Mouse (Mus musculus): Measurements from ENCODE around the gene Olfr576.

Olfr576 gene

DNA sequence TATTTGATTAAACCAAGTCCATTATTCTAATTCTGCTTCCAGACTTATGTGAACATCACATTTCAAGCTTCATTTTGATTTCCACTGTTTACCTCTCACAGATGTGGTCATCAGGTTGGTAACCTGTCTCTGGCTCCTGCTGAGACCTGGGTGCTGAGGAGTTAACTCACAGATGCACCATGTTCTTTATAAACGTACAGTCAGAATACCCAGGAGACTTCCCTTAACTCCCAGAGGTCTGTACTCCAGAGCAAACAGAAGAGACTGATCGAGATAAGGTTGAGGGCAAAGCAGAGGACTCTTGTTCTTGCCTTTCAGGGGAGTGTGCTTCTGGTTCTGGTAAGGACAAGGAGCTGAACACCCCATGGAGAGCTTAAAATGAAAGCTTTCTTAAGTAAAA is at the start of gene Olfr576:
Gene Olfr576 (plus strand): TSS at position 301 of the 400 bp plus-strand sequence.
- WGBS = 61% methylated on average over 2 of the region's 2 CpGs

DNA sequence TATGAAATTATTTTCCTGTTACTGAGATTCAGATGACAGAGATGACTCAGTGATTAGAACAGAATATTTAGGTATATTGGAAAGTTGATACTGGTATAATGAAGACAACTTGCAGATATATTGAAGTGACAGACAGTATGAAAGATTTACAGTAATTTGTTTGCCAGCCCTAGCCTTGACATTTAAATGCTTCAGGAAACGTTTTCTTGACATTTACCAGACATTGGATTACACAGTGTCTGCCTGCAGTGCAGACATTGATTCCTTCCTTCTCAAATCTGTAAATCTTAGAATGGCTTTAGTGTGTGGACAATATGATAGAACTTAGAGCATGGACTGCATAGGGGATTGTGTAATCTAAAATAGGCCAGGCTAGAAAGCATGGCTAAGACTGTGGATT is 47.2 kb upstream of the Olfr576 start:
- 35% methylated on average over 1 of the region's 1 CpGs for WGBS

DNA sequence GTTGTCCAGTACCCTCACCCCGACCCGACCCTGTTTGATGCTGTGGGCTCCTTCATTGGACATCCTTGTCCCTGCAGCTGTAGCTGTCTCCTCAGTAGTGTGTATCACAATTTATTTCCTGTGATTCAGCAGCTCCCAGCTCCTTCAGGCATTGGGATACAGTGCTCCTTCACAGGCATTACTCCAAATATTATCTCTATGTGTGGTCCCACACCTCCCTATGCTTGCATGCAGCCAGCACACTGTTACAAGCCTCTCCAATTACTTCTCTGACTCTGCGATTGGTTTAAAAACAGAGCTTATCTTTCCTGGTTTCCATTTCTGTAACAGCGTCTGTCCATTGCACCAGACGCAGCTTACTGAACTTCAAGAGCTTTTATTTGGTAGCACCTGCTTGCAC is 46.1 kb upstream of the Olfr576 start:
- WGBS = 72% methylated on average over 5 of the region's 5 CpGs

DNA sequence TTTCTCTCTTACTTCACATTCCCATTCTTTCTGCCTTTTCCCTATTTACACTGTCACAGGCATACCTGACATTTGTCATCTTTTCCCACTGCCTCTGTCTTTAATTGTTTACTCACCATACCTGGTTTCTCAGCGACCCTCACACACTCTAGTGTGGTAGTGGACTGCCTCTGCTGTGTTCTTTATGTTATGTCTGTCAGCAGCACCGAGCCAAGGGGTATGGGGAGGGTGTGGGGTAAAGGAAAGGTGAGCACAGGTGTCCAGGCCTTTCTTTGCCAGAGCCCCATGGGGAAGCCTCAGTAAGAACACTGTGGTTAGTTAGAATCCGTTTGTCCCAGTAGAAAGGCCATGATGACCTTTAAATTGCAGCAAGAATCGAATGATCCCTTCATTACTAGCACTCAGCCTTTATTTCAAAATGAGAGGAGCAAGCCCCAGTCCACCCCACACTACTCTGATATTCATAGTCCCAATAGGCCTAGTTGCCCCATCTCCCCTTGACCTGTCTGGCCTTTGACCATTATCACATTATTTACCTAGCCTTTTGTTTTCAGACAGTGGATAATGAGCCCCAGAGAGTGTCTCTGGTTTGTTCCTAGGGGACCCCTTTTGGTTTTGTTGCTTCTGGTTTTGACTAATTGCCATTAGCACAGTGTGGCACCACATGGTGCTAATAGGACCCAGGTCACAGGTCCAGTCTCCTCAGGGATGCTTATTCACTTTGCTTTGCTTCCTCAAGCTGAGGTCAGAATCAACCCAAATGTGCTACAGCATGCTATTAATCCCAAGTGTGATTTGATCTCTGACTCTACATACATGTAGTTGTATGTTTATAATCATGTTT is 45.2 kb upstream of the Olfr576 start, which contains the start of gene Olfr571:
Gene Olfr571 (minus strand): TSS at position 505 of the 844 bp plus-strand sequence.
- 68% methylated on average over 4 of the region's 4 CpGs for WGBS

DNA sequence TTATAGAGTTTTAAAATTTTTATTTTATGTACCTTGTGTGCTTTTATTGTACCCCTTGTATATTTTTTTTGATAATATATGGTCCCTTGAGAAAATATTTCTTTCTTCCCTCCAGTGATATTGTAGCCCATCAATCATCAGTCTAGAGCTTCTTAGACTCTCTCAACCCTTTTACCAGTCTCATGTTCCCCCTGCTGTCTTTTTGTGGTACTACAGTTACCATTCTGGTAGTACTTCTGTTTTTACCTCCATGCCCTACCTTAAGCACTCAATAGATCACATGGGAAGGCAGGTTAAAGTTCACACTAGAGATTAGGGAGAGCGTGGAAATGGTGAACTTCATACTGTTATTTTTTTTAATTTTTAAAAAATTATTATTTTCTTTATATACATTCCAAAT is 42.8 kb upstream of the Olfr576 start:
- 10% methylated on average over 1 of the region's 1 CpGs for WGBS

DNA sequence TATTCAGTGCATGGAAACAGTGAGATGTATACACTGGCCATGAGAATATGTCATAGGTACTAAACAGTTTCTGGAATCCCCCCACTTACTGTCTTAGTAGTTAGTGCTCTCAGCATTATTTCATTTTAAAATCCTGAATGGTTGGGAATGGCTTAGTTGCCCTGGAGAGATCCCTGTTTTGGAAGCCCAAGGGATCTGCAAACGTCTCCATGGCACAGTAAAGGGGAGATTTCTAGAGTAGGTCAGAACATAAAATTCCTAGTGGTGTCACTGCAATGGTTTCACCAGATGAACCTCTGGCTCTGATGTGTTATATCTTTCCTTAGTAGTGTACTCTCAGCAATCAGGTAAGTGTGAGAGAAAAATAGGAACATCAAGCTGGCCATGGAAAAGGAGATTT is 38.4 kb upstream of the Olfr576 start, which contains the start of gene Olfr572:
Gene Olfr572 (plus strand): TSS at position 301 of the 400 bp plus-strand sequence.
- WGBS = 75% methylated on average over 1 of the region's 1 CpGs

DNA sequence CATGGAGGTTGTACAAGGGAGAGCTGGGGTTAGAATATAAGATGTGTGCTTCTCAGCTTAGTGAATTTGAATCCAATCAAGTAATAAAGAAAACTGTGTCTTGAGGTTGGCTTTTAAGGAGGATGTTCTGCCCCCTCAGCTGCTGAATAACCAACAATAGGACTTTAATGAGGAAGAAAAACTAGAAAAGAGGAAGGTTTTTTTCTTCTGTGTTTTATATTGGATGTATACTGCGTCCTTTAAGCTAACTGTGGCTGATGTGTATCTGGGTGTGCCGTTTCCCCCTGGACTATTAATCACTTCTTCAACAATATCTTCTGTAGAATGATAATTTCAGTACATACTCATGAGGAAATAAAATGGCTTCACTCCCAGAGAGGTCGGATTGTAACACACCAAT is 35.4 kb upstream of the Olfr576 start:
- 71% methylated on average over 3 of the region's 3 CpGs for WGBS

DNA sequence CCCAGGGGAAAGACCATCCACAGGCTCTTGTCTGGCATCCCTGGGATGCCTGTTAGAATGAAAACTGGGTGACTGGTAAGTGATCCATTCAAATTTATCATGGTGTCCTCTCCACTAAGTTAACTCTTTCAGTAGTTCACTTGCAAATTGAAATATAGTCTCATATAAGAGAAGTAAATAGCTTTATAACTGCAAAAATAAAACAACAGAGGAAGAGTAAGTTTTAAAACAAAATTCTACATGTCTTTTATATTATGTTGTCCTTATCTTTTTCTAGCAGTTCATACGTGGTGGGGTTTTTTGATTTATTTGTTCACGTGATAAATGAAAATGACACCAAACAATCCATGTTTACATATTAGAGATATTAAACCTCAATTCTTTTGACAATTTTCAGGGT is 20.0 kb upstream of the Olfr576 start, which contains the start of gene Olfr573-ps1:
Gene Olfr573-ps1 (minus strand): TSS at position 101 of the 400 bp plus-strand sequence.
- 94% methylated on average over 2 of the region's 2 CpGs for WGBS

DNA sequence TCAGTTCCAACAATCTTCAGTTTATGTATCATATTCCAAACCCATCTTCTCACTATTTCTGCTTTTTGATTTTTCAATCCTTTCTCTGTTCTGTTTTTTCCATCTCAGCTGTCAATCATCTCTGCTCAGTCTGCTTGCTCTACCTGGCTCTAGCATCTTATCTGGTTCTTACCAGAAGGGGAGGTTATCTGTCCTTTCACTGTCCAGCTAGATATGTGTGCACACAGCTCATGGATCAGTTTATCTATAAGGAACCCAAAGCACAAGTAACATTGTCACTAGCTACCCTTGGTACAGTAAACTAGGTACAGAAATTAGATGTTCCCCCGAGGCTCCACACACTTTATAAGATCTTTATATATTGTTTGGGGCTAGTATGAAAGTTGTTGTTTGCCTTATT is 19.0 kb upstream of the Olfr576 start:
- WGBS = 86% methylated on average over 1 of the region's 1 CpGs

DNA sequence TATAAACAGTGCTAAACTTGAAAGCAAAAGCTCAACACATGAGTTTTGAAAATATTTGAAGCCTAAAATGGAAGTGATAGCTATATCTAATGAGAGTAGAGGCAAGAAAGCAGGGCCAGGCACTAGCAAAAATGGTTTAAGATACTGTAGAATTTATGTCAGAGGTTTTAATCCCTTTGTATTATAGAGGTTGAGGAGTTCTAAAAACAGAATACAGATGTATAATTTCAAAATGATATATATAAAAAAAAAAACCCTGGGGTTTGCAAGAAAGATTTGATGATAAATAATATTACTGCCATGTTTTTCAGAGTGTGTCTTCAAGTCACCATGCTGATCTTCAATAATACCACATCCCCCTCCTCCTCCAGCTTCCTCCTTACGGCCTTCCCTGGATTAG is 14.3 kb upstream of the Olfr576 start, which contains the start of gene Olfr574:
Gene Olfr574 (plus strand): TSS at position 301 of the 400 bp plus-strand sequence.
- 97% methylated on average over 1 of the region's 1 CpGs for WGBS

DNA sequence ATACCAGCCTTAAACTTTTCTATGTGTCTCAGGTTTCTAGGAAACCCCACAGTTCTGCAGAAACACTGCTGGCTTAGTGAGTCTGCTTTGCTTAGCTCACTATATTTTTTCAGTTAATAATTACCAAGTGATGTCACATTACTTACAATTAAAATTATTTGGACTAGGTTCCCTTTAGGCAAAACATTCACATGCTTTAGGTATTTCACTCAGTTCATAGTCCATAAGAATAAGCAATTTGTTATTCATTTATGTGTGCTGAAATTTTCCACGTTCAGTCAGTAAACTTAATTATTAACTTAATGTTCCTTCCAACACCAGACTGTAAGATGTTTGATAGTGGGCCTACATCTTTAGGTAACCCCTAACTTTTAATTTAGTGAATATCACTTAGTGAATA is 11.7 kb upstream of the Olfr576 start:
- 79% methylated on average over 1 of the region's 1 CpGs for WGBS

DNA sequence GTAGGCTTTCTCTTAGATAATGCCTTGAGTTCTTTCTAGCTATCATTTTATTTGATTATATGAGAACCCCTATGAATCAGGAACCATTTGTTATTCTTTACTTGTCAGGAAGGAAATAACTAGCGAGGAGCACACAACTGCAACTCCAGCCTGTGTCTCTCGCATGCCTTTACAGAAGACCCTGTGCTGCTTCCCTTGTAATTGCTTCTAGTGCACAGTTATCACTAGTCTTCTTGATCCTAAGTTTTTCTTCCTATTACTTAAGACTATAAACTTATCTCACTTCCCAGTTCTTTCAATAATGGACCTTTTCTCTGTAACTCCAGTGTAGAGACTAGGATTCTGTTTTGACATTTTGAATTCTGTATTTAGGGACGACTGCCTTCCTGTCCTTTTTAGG is 4.3 kb upstream of the Olfr576 start:
- 78% methylated on average over 3 of the region's 3 CpGs for WGBS

DNA sequence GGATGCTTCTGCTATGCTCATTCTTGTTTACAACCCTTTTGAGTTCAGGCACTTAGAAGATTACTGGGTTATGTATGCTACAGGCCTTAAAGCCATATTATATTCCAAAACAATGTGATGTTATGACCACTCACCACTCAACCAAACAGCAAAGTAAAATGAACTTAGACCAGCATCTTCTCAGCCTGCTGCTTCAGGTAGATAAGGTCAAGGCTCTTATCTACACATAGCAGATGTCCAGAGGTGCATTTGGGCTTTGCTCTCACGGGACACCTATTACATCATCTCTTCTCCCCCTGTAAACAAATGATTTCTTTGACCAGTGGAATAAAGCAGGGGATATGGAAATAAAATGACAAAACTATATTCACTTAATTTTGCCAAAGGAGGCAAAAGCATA is 3.9 kb upstream of the Olfr576 start, which contains the start of gene Olfr575:
Gene Olfr575 (minus strand): TSS at position 183 of the 400 bp plus-strand sequence.
- 61% methylated on average over 1 of the region's 1 CpGs for WGBS

DNA sequence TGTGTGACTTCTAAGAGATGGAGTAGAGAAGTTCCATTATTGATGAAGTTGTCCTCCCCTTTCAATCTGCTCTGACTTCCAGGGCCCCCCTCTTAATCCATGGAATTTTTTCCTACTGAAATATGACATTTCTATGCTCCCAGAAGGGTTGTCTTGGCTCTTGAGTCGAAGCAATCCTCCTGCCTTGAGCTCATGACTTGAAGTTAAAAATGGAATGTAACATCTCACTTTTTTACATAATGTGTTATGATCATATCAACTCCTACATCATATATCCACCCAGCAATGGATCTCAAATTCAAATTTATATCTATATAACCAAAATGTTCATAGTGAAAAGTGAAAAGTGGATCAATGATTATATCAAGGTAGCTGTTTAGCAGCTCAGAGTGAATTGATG is 11.9 kb downstream of the Olfr576 start:
- 13% methylated on average over 1 of the region's 1 CpGs for WGBS

DNA sequence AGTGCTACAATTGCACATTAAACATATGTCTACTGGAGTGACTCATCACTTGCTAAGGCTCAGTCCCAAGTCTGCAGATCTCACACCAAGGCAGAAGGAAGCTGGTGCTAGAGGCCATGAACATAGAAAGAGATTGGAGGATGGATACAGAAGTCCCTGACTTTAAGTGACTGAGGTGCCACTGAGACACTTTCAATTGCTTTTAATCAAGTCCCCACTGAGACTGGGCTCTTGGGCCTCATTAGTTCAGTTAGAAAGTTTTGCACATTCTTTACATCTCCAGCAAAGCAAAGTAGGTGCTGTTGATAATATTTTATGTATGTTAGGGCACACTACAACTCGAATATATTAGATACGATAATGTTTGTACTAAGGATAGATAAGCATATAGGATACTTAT is 13.4 kb downstream of the Olfr576 start, which contains the start of gene Olfr577:
Gene Olfr577 (minus strand): TSS at position 101 of the 400 bp plus-strand sequence.
- 77% methylated on average over 2 of the region's 2 CpGs for WGBS

DNA sequence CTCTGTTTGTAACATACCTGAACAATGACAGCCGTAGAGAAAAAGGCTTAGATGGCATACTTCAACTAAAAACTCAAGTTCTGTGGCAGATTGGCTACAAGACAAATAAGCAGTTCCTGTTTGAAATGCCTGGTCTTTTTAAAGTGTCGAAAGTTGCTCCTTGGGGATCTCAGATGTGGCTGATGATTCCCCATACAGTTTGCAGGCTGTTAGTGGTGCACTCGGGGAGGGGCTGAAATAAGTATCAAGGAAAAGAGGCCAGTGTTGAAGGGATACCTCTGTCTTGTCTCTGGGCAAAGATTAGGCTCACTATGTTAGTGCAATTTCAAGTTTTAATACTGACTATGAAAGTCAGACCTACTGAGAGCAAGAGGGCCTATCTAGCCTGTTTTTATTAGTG is 26.8 kb downstream of the Olfr576 start, which contains the start of gene Olfr578:
Gene Olfr578 (minus strand): TSS at position 101 of the 400 bp plus-strand sequence.
- 80% methylated on average over 3 of the region's 3 CpGs for WGBS

All from cerebral cortex, adult 2 months (tissue).